9 mouse cellular contexts compared by ENCODE assay signal in the genomic region with DNA sequence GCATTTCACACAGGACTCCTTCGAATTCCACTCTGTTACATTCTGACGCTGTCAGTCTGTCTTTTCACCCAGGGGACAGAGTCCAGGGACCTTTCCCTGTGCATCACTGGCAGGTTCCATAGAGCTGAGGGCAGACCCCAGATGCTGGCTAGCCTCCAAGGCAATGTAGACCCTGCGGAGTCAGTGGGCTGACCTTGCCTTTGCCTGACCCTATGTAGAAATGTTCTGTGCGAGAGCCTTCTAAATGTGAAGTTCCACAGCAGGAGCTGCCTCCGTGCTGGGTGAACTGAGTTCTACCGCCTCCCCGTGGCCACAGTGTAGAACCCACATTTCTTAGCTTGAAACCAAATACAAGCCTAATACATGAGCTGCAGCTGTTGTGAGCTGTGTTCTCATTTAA. TPM values are rescaled to one million over a fixed set of nuclear protein-coding genes. Genes with fewer than 3 reads are reported as not detected.
A peak's percentile ranks its signal among the peaks of the same experiment; 100 is the strongest.
DNase-seq lines count a peak whose midpoint lies in the region; ATAC-seq and TF ChIP-seq lines count a peak whose summit lies in the region.
"Had no signal": no experiment of that assay in that cellular context is flagged by ENCODE, and none has a peak within 500 bp of the region (broad histone marks: within the 10 kb centered on the region; RNA-seq: fewer than 3 reads in every experiment).

No protein-coding gene starts in this region.

- no peaks in the 10 kb centered on the region for H3K36me3 ChIP-seq in hindbrain, embryonic 11.5 days (ENCODE audit: control insufficient read depth, insufficient read depth, low read length)
- H3K36me3 ChIP-seq in hindbrain, embryonic 13.5 days, result no peaks in the 10 kb centered on the region; the same call in 1 of the 2 replicates
- no peaks in the 10 kb centered on the region for H3K36me3 ChIP-seq in embryonic facial prominence, embryonic 11.5 days (replicated peaks; ENCODE audit: control insufficient read depth, insufficient read depth, low read depth, low read length)
- peaks cover 5% of the 10 kb centered on the region; the same call in 1 of the 2 replicates for H3K36me3 ChIP-seq in midbrain, postnatal 0 days (ENCODE audit: insufficient read depth, low read length)
- H3K36me3 ChIP-seq: neural tube, embryonic 13.5 days had no signal

- intact Hi-C loops in left cerebral cortex, postnatal 25 days (cut with DNase I), result loop anchor here (1.0 to 5.0 kb wide), 3 partner anchors 35 to 245 kb away; no protein-coding TSS in a partner anchor

- no peak overlapping the region for H3K4me2 ChIP-seq in hindbrain, embryonic 11.5 days (replicated peaks; ENCODE audit: low read depth, low read length)
- no peak overlapping the region for H3K4me2 ChIP-seq in hindbrain, embryonic 13.5 days
- H3K4me2 ChIP-seq in embryonic facial prominence, embryonic 11.5 days (ENCODE audit: low read depth, low read length), result no peak overlapping the region
- H3K4me2 ChIP-seq in midbrain, postnatal 0 days (ENCODE audit: low read depth, low read length, poor library complexity, severe bottlenecking), result no peak overlapping the region
- H3K4me2 ChIP-seq: neural tube, embryonic 13.5 days had no signal

- no peak overlapping the region for H3K9ac ChIP-seq in hindbrain, embryonic 11.5 days (ENCODE audit: low read depth, low read length)
- no peak overlapping the region for H3K9ac ChIP-seq in hindbrain, embryonic 13.5 days
- no peak overlapping the region for H3K9ac ChIP-seq in embryonic facial prominence, embryonic 11.5 days (replicated peaks; ENCODE audit: low read length)
- no peak overlapping the region for H3K9ac ChIP-seq in midbrain, postnatal 0 days (replicated peaks; ENCODE audit: low read length, poor library complexity, severe bottlenecking)
- H3K9ac ChIP-seq: neural tube, embryonic 13.5 days had no signal

- DNase-seq in hindbrain, embryonic 11.5 days (ENCODE audit: low spot score), result peak; percentile 74
- peak; percentile 74 for DNase-seq in adrenal gland, postnatal 10 days
- DNase-seq in embryonic facial prominence, embryonic 11.5 days (ENCODE audit: low spot score), result peak; percentile 69
- peak; percentile 77 to 87 for DNase-seq in left cerebral cortex, postnatal 25 days (ENCODE audit: low spot score in 2 of 2)
- DNase-seq in midbrain, postnatal 0 days (ENCODE audit: low spot score), result peak; percentile 63
- peak; percentile 25 for DNase-seq in testis, postnatal 14 days (ENCODE audit: low spot score)

- no peaks in the 10 kb centered on the region for H3K4me1 ChIP-seq in hindbrain, embryonic 11.5 days (replicated peaks; ENCODE audit: control insufficient read depth, insufficient read depth, low read length)
- H3K4me1 ChIP-seq in hindbrain, embryonic 13.5 days (replicated peaks), result peaks cover 15% of the 10 kb centered on the region
- H3K4me1 ChIP-seq in embryonic facial prominence, embryonic 11.5 days (ENCODE audit: control insufficient read depth, insufficient read depth, low read length), result no peaks in the 10 kb centered on the region
- H3K4me1 ChIP-seq in midbrain, postnatal 0 days (ENCODE audit: insufficient read depth, low read length), result no peaks in the 10 kb centered on the region

- no peak overlapping the region for H3K4me3 ChIP-seq in hindbrain, embryonic 11.5 days (ENCODE audit: low read depth, low read length)
- H3K4me3 ChIP-seq in hindbrain, embryonic 13.5 days, result no peak overlapping the region
- no peak overlapping the region for H3K4me3 ChIP-seq in embryonic facial prominence, embryonic 11.5 days (ENCODE audit: low read depth, low read length)
- H3K4me3 ChIP-seq in midbrain, postnatal 0 days (ENCODE audit: low read depth, low read length), result no peak overlapping the region
- H3K4me3 ChIP-seq: neural tube, embryonic 13.5 days had no signal

- H3K9me3 ChIP-seq in hindbrain, embryonic 11.5 days (ENCODE audit: control insufficient read depth, low read length), result no peaks in the 10 kb centered on the region
- H3K9me3 ChIP-seq in hindbrain, embryonic 13.5 days, result no peaks in the 10 kb centered on the region
- no peaks in the 10 kb centered on the region for H3K9me3 ChIP-seq in embryonic facial prominence, embryonic 11.5 days (replicated peaks; ENCODE audit: control insufficient read depth, low read length)
- no peaks in the 10 kb centered on the region for H3K9me3 ChIP-seq in midbrain, postnatal 0 days (ENCODE audit: low read length)
- H3K9me3 ChIP-seq: neural tube, embryonic 13.5 days had no signal

- ATAC-seq in hindbrain, embryonic 11.5 days (ENCODE audit: low FRiP score), result no peak
- no peak for ATAC-seq in hindbrain, embryonic 13.5 days (ENCODE audit: low FRiP score)
- ATAC-seq in embryonic facial prominence, embryonic 11.5 days (replicated peaks; ENCODE audit: insufficient number of reproducible peaks, low FRiP score, low TSS enrichment, low read depth), result no peak
- peak; percentile 29 to 51; a peak in 1 of 4 replicates for ATAC-seq in hematopoietic stem cell, adult 5-6 weeks (replicated peaks in 1 of 2; ENCODE audit: insufficient read depth in 1 of 2, low FRiP score in 2 of 2, low TSS enrichment in 1 of 2, low read depth in 1 of 2, poor library complexity in 2 of 2, severe bottlenecking in 2 of 2)
- no peak for ATAC-seq in midbrain, postnatal 0 days (ENCODE audit: low FRiP score)

- WGBS in hindbrain, embryonic 11.5 days, result 32% methylated on average over 7 of the region's 7 CpGs
- WGBS in hindbrain, embryonic 13.5 days, result 33% methylated on average over 7 of the region's 7 CpGs
- WGBS in embryonic facial prominence, embryonic 11.5 days, result 39% methylated on average over 7 of the region's 7 CpGs
- 28% methylated on average over 7 of the region's 7 CpGs for WGBS in midbrain, postnatal 0 days

- no peaks in the 10 kb centered on the region for H3K27me3 ChIP-seq in hindbrain, embryonic 11.5 days (ENCODE audit: control insufficient read depth, insufficient read depth, low read length)
- no peaks in the 10 kb centered on the region for H3K27me3 ChIP-seq in hindbrain, embryonic 13.5 days
- no peaks in the 10 kb centered on the region for H3K27me3 ChIP-seq in embryonic facial prominence, embryonic 11.5 days (ENCODE audit: control insufficient read depth, insufficient read depth, low read length)
- no peaks in the 10 kb centered on the region for H3K27me3 ChIP-seq in midbrain, postnatal 0 days (ENCODE audit: insufficient read depth, low read length)
- H3K27me3 ChIP-seq: neural tube, embryonic 13.5 days had no signal

- no peak overlapping the region for H3K27ac ChIP-seq in hindbrain, embryonic 11.5 days (ENCODE audit: low read depth, low read length)
- no peak overlapping the region for H3K27ac ChIP-seq in hindbrain, embryonic 13.5 days
- H3K27ac ChIP-seq in embryonic facial prominence, embryonic 11.5 days (replicated peaks; ENCODE audit: low read depth, low read length), result no peak overlapping the region
- no peak overlapping the region for H3K27ac ChIP-seq in midbrain, postnatal 0 days (ENCODE audit: low read depth, low read length)
- H3K27ac ChIP-seq: neural tube, embryonic 13.5 days had no signal

- TF ChIP-seq CTCF in midbrain, postnatal 0 days (IDR thresholded peaks at IDR 0.05), result peak; percentile 87

RNA-seq across cellular contexts. Expression of a gene that starts 28.9 kb away (rescaled TPM):
- polyA plus RNA-seq in hindbrain, embryonic 11.5 days (2014; fragmentation: Nextera tagmentation; extraction: Ambion mirVana), result 8.0 and 8.5 TPM in 2 replicates
- 7.2 and 9.2 TPM in 2 replicates for polyA plus RNA-seq in hindbrain, embryonic 13.5 days (2015; fragmentation: Nextera tagmentation; extraction: Ambion mirVana)
- total RNA-seq in adrenal gland, postnatal 10 days (2021), result 10 to 100 TPM; 20.0 to 21.5 TPM
- 7.2 and 7.6 TPM in 2 replicates for polyA plus RNA-seq in embryonic facial prominence, embryonic 11.5 days (2014; fragmentation: Nextera tagmentation; extraction: Ambion mirVana)
- total RNA-seq in hematopoietic stem cell, adult 5-6 weeks (2017), result 7.1 and 13.2 TPM in 2 replicates
- 10 to 100 TPM; 24.2 to 26.2 TPM for total RNA-seq in left cerebral cortex, postnatal 25 days (2021)
- total RNA-seq in midbrain, postnatal 0 days (2014; rRNA removed), result 24.9 and 25.3 TPM in 2 replicates
- polyA plus RNA-seq in midbrain, postnatal 0 days (2015; fragmentation: Nextera tagmentation; extraction: Ambion mirVana), result 3.1 and 3.8 TPM in 2 replicates

RNA-seq across cellular contexts. Expression of a gene that starts 30.9 kb away (rescaled TPM):
- polyA plus RNA-seq in hindbrain, embryonic 11.5 days (2014; fragmentation: Nextera tagmentation; extraction: Ambion mirVana), result 19.0 and 20.6 TPM in 2 replicates
- 37.3 and 39.7 TPM in 2 replicates for polyA plus RNA-seq in hindbrain, embryonic 13.5 days (2015; fragmentation: Nextera tagmentation; extraction: Ambion mirVana)
- total RNA-seq in adrenal gland, postnatal 10 days (2021), result 1 to 10 TPM; 4.2 to 6.3 TPM
- 3.9 and 5.2 TPM in 2 replicates for polyA plus RNA-seq in embryonic facial prominence, embryonic 11.5 days (2014; fragmentation: Nextera tagmentation; extraction: Ambion mirVana)
- 3.8 and 6.6 TPM in 2 replicates for total RNA-seq in hematopoietic stem cell, adult 5-6 weeks (2017)
- total RNA-seq in left cerebral cortex, postnatal 25 days (2021), result 10 to 100 TPM; 56.8 to 59.2 TPM
- total RNA-seq in midbrain, postnatal 0 days (2014; rRNA removed), result 74.6 and 88.7 TPM in 2 replicates
- polyA plus RNA-seq in midbrain, postnatal 0 days (2015; fragmentation: Nextera tagmentation; extraction: Ambion mirVana), result 26.2 and 26.4 TPM in 2 replicates

Comparison
In these comparisons a context has a peak if more than half of its experiments do, and no peak if none do; other contexts are left out.
1. ATAC-seq: peak in hematopoietic stem cell, adult 5-6 weeks (2 of 2); none in hindbrain, embryonic 11.5 days (single experiment), hindbrain, embryonic 13.5 days (single experiment), embryonic facial prominence, embryonic 11.5 days (single experiment) and midbrain, postnatal 0 days (single experiment).
2. DNase-seq: peak in every context shown above with its lines; median percentile 82 in left cerebral cortex, postnatal 25 days; 74 in hindbrain, embryonic 11.5 days; 74 in adrenal gland, postnatal 10 days; 69 in embryonic facial prominence, embryonic 11.5 days; 63 in midbrain, postnatal 0 days; 25 in testis, postnatal 14 days.